ENCODE assay signal across 21 mouse cellular contexts in genomic region chr19:17255511-17255910, GRCm38 (mm10).
DNase-seq lines count a peak whose midpoint lies in the region; ATAC-seq and TF ChIP-seq lines count a peak whose summit lies in the region.
"Had no signal": no experiment of that assay in that cellular context is flagged by ENCODE, and none has a peak within 500 bp of the region (broad histone marks: within the 10 kb centered on the region; RNA-seq: fewer than 3 reads in every experiment).

No protein-coding gene starts in this region.

- no peak overlapping the region for H3K9ac ChIP-seq in forebrain, embryonic 11.5 days (ENCODE audit: low read length)
- H3K9ac ChIP-seq in forebrain, postnatal 0 days, result no peak overlapping the region
- no peak overlapping the region for H3K9ac ChIP-seq in midbrain, embryonic 11.5 days (ENCODE audit: low read length)
- H3K9ac ChIP-seq in midbrain, embryonic 14.5 days (replicated peaks; ENCODE audit: low read length), result no peak overlapping the region
- H3K9ac ChIP-seq: heart, embryonic 12.5 days; hindbrain, embryonic 14.5 days; intestine, embryonic 15.5 days had no signal

- DNase-seq in forebrain, embryonic 11.5 days (ENCODE audit: low spot score), result no peak
- DNase-seq in forebrain, postnatal 0 days, result no peak
- no peak for DNase-seq in midbrain, embryonic 11.5 days (ENCODE audit: low spot score, missing footprints)
- no peak for DNase-seq in midbrain, embryonic 14.5 days
- DNase-seq in B cell, adult 2 months, result peak; percentile 50 to 56
- DNase-seq in Muller cell, postnatal 12 days (ENCODE audit: inconsistent ontology term), result no peak
- DNase-seq: adrenal gland, postnatal 14 days; cerebellum, adult 2 months; cerebellum, postnatal 10 days; gastrocnemius, adult 2 months; gastrocnemius, postnatal 25 days had no signal

- H3K27ac ChIP-seq in forebrain, embryonic 11.5 days (ENCODE audit: low read depth, low read length), result no peak overlapping the region
- H3K27ac ChIP-seq in forebrain, postnatal 0 days (ENCODE audit: low read depth, low read length), result no peak overlapping the region
- no peak overlapping the region for H3K27ac ChIP-seq in midbrain, embryonic 11.5 days (ENCODE audit: low read depth, low read length)
- no peak overlapping the region for H3K27ac ChIP-seq in midbrain, embryonic 14.5 days (replicated peaks; ENCODE audit: low read depth, low read length)
- H3K27ac ChIP-seq: embryonic facial prominence, embryonic 10.5 days; gastrocnemius, adult 2 months; hindbrain, embryonic 10.5 days; hindbrain, embryonic 14.5 days; intestine, embryonic 15.5 days had no signal

- H3K36me3 ChIP-seq in forebrain, embryonic 11.5 days (ENCODE audit: control insufficient read depth, insufficient read depth, low read length), result no peaks in the 10 kb centered on the region
- H3K36me3 ChIP-seq in forebrain, postnatal 0 days (ENCODE audit: insufficient read depth), result no peaks in the 10 kb centered on the region
- H3K36me3 ChIP-seq in midbrain, embryonic 11.5 days (ENCODE audit: control insufficient read depth, insufficient read depth, low read length), result no peaks in the 10 kb centered on the region
- no peaks in the 10 kb centered on the region for H3K36me3 ChIP-seq in midbrain, embryonic 14.5 days (ENCODE audit: control insufficient read depth, insufficient read depth, low read length)
- H3K36me3 ChIP-seq: embryonic facial prominence, embryonic 10.5 days; heart, embryonic 12.5 days; hindbrain, embryonic 10.5 days; intestine, embryonic 15.5 days had no signal

- no peaks in the 10 kb centered on the region for H3K9me3 ChIP-seq in forebrain, embryonic 11.5 days (ENCODE audit: control insufficient read depth, low read length)
- H3K9me3 ChIP-seq in forebrain, postnatal 0 days (ENCODE audit: low read length), result no peaks in the 10 kb centered on the region
- no peaks in the 10 kb centered on the region for H3K9me3 ChIP-seq in midbrain, embryonic 11.5 days (ENCODE audit: control insufficient read depth, low read length)
- no peaks in the 10 kb centered on the region for H3K9me3 ChIP-seq in midbrain, embryonic 14.5 days (ENCODE audit: control insufficient read depth, low read length)
- H3K9me3 ChIP-seq: embryonic facial prominence, embryonic 10.5 days; heart, embryonic 12.5 days; hindbrain, embryonic 10.5 days; intestine, embryonic 15.5 days had no signal

- no peak for TF ChIP-seq CTCF in forebrain, postnatal 0 days (IDR thresholded peaks at IDR 0.05; ENCODE audit: low read depth)

- WGBS in forebrain, embryonic 11.5 days, result 22% methylated on average over 4 of the region's 4 CpGs
- WGBS in forebrain, postnatal 0 days, result 27% methylated on average over 4 of the region's 4 CpGs
- WGBS in midbrain, embryonic 11.5 days, result 13% methylated on average over 4 of the region's 4 CpGs
- WGBS in midbrain, embryonic 14.5 days, result 5% methylated on average over 4 of the region's 4 CpGs

- peak; percentile 73 for ATAC-seq in forebrain, embryonic 11.5 days (replicated peaks; ENCODE audit: low FRiP score)
- no peak for ATAC-seq in forebrain, postnatal 0 days
- ATAC-seq in midbrain, embryonic 11.5 days (ENCODE audit: low FRiP score), result peak; percentile 68; the same call in 1 of the 2 replicates
- no peak for ATAC-seq in midbrain, embryonic 14.5 days (ENCODE audit: low FRiP score, low TSS enrichment)
- peak; percentile 56; the same call in 1 of the 2 replicates for ATAC-seq in neutrophil, adult 5-6 weeks (ENCODE audit: extremely low read depth, insufficient number of reproducible peaks, low FRiP score, poor library complexity, severe bottlenecking)
- ATAC-seq: activated CD4-positive, CD25-positive, alpha-beta regulatory T cell, adult 4 months; CD4-positive, CD25-positive, alpha-beta regulatory T cell, adult 4 months; forebrain, embryonic 16.5 days; Patski had no signal

- no peak overlapping the region for H3K4me2 ChIP-seq in forebrain, embryonic 11.5 days (ENCODE audit: low read depth, low read length, severe bottlenecking)
- H3K4me2 ChIP-seq in forebrain, postnatal 0 days (ENCODE audit: low read depth), result no peak overlapping the region
- H3K4me2 ChIP-seq in midbrain, embryonic 11.5 days, result no peak overlapping the region
- H3K4me2 ChIP-seq in midbrain, embryonic 14.5 days (ENCODE audit: low read length), result no peak overlapping the region
- H3K4me2 ChIP-seq: heart, embryonic 12.5 days; hindbrain, embryonic 14.5 days; intestine, embryonic 15.5 days had no signal

- no peaks in the 10 kb centered on the region for H3K4me1 ChIP-seq in forebrain, embryonic 11.5 days (replicated peaks; ENCODE audit: control insufficient read depth, insufficient read depth, low read length)
- no peaks in the 10 kb centered on the region for H3K4me1 ChIP-seq in forebrain, postnatal 0 days (ENCODE audit: insufficient read depth)
- H3K4me1 ChIP-seq in midbrain, embryonic 11.5 days (ENCODE audit: control insufficient read depth, insufficient read depth, low read length), result no peaks in the 10 kb centered on the region
- H3K4me1 ChIP-seq in midbrain, embryonic 14.5 days (ENCODE audit: control insufficient read depth, insufficient read depth, low read length), result no peaks in the 10 kb centered on the region
- H3K4me1 ChIP-seq: heart, embryonic 12.5 days had no signal

- H3K4me3 ChIP-seq in forebrain, embryonic 11.5 days (ENCODE audit: low read depth, low read length), result no peak overlapping the region
- H3K4me3 ChIP-seq in forebrain, postnatal 0 days (ENCODE audit: low read depth, low read length), result no peak overlapping the region
- no peak overlapping the region for H3K4me3 ChIP-seq in midbrain, embryonic 11.5 days (ENCODE audit: low read depth, low read length)
- H3K4me3 ChIP-seq in midbrain, embryonic 14.5 days (replicated peaks; ENCODE audit: low read depth, low read length), result no peak overlapping the region
- H3K4me3 ChIP-seq: embryonic facial prominence, embryonic 10.5 days; gastrocnemius, adult 2 months; heart, embryonic 12.5 days; hindbrain, embryonic 10.5 days; intestine, embryonic 15.5 days had no signal

- H3K27me3 ChIP-seq in forebrain, embryonic 11.5 days (ENCODE audit: control insufficient read depth, insufficient read depth, low read length), result no peaks in the 10 kb centered on the region
- H3K27me3 ChIP-seq in forebrain, postnatal 0 days (ENCODE audit: insufficient read depth, low read length), result no peaks in the 10 kb centered on the region
- H3K27me3 ChIP-seq in midbrain, embryonic 11.5 days (ENCODE audit: control insufficient read depth, insufficient read depth, low read length), result no peaks in the 10 kb centered on the region; the same call in 1 of the 2 replicates
- no peaks in the 10 kb centered on the region for H3K27me3 ChIP-seq in midbrain, embryonic 14.5 days (ENCODE audit: control insufficient read depth, insufficient read depth, low read length)
- H3K27me3 ChIP-seq: heart, embryonic 12.5 days; intestine, embryonic 15.5 days; Patski had no signal

Comparison
In these comparisons a context has a peak if more than half of its experiments do, and no peak if none do; other contexts are left out.
1. ATAC-seq: peak in forebrain, embryonic 11.5 days (single experiment), midbrain, embryonic 11.5 days (single experiment) and neutrophil, adult 5-6 weeks (single experiment); none in forebrain, postnatal 0 days (single experiment) and midbrain, embryonic 14.5 days (single experiment).
2. DNase-seq: peak in B cell, adult 2 months (2 of 2); none in forebrain, embryonic 11.5 days (single experiment), forebrain, postnatal 0 days (single experiment), midbrain, embryonic 11.5 days (single experiment), midbrain, embryonic 14.5 days (single experiment) and Muller cell, postnatal 12 days (single experiment).